Mouse (Mus musculus) liver, embryonic 14 days (tissue): Measurements from ENCODE around the gene Knl1. TPM values are rescaled to one million over a fixed set of nuclear protein-coding genes. Genes with fewer than 3 reads are reported as not detected.

Source experiments
- polyA plus RNA-seq: library from polyadenylated mRNA; depleted of rRNA; stranded (reverse); fragments of >200 nt; gene quantifications from 2 replicates; pipeline ENCODE4 v1.2.3, GENCODE M21; 2012; rRNA removed

Knl1 gene
- polyA plus RNA-seq = 7.4 and 8.3 TPM in 2 replicates

GRCm38 (mm10) chr2:119046649-119047611 lies at the start of gene Knl1:
Gene Knl1, plus strand, starts transcription at chr2:119047119.

GRCm38 (mm10) chr2:119028941-119029551 lies 17.9 kb upstream of the Knl1 start, which contains the start of gene Ccdc32:
Gene Ccdc32, minus strand, starts transcription at chr2:119029393.

GRCm38 (mm10) chr2:119034656-119035396 lies 12.1 kb upstream of the Knl1 start, which contains the start of gene Rpusd2:
Gene Rpusd2, plus strand, starts transcription at chr2:119034790.

GRCm38 (mm10) chr2:119112438-119113112 lies 65.7 kb downstream of the Knl1 start, which contains the start of gene Rad51:
Gene Rad51, plus strand, starts transcription at chr2:119112793.

Other genes starting within 250 kb of the Knl1 start
- gene Knstrn, start 233.1 kb upstream of the Knl1 start, polyA plus RNA-seq = 53.8 and 63.8 TPM in 2 replicates
- 22.6 and 25.5 TPM in 2 replicates for gene Ivd, start 185.2 kb upstream of the Knl1 start, polyA plus RNA-seq
- 4.4 and 5.5 TPM in 2 replicates for gene Bahd1, start 146.7 kb upstream of the Knl1 start, polyA plus RNA-seq
- 3.5 TPM in 2 replicates for gene Chst14, start 120.6 kb upstream of the Knl1 start, polyA plus RNA-seq
- 6.7 and 7.8 TPM in 2 replicates for gene Ccdc32, start 17.7 kb upstream of the Knl1 start, polyA plus RNA-seq
- gene Rpusd2, start 12.3 kb upstream of the Knl1 start, polyA plus RNA-seq = 3.6 and 4.3 TPM in 2 replicates
- gene Rad51, start 65.7 kb downstream of the Knl1 start, polyA plus RNA-seq = 24.9 and 28.9 TPM in 2 replicates
- gene Rmdn3, start 109.9 kb downstream of the Knl1 start, polyA plus RNA-seq = 21.8 and 25.6 TPM in 2 replicates
- 32.2 and 36.7 TPM in 2 replicates for gene Gchfr, start 120.7 kb downstream of the Knl1 start, polyA plus RNA-seq
- 0.01 TPM in 2 replicates for gene Gm14137, start 127.4 kb downstream of the Knl1 start, polyA plus RNA-seq
- 14.0 and 16.3 TPM in 2 replicates for gene Zfyve19, start 161.5 kb downstream of the Knl1 start, polyA plus RNA-seq
- 11.1 and 13.4 TPM in 2 replicates for gene Dnajc17, start 161.7 kb downstream of the Knl1 start, polyA plus RNA-seq
- not detected in 2 replicates for gene Ppp1r14d, start 182.8 kb downstream of the Knl1 start, polyA plus RNA-seq
- 0.16 and 0.31 TPM in 2 replicates for gene Spint1, start 190.2 kb downstream of the Knl1 start, polyA plus RNA-seq
- gene Rhov, start 224.2 kb downstream of the Knl1 start, polyA plus RNA-seq = 0.03 and 0.06 TPM in 2 replicates
- 3.2 and 3.7 TPM in 2 replicates for gene Vps18, start 241.6 kb downstream of the Knl1 start, polyA plus RNA-seq